Mouse (Mus musculus) lung, embryonic 14.5 days (tissue): ENCODE results near the gene Lpar3. TPM values are rescaled to one million over a fixed set of nuclear protein-coding genes. Genes with fewer than 3 reads are reported as not detected.

ENCODE experiments used
- ATAC-seq: fragments of 200-750 bp; cut with Nextera tagmentation; 2 replicates; pipeline ENCODE4 v1.8.0; 2017; ENCODE audit warnings: mild to moderate bottlenecking, moderate TSS enrichment, moderate library complexity; ENCODE audit not compliant: insufficient read depth
- DNase-seq: peaks from one replicate; pipeline ENCODE4 v3.0.0-alpha.2; 2015
- H3K27ac ChIP-seq: fragments of 300-500 bp; sonication (generic); 2 replicates; pipeline ENCODE4 v1.5.1; 2014; ENCODE audit warnings: low read depth, mild to moderate bottlenecking, moderate library complexity
- H3K27me3 ChIP-seq: fragments of 300-500 bp; sonication (generic); 2 replicates; pipeline ENCODE4 v1.6.1; 2014; ENCODE audit warnings: low read length, control low read depth; ENCODE audit not compliant: insufficient read depth
- H3K36me3 ChIP-seq: fragments of 300-500 bp; sonication (generic); 2 replicates; pipeline ENCODE4 v1.6.1; 2014; ENCODE audit warnings: control low read depth; ENCODE audit not compliant: insufficient read depth
- H3K4me1 ChIP-seq: fragments of 300-500 bp; sonication (generic); 2 replicates; pipeline ENCODE4 v1.6.1; 2014; ENCODE audit warnings: antibody characterized with exemption, control low read depth; ENCODE audit not compliant: insufficient read depth
- H3K4me2 ChIP-seq: fragments of 300-500 bp; sonication (generic); 2 replicates; pipeline ENCODE4 v1.6.1; 2014; ENCODE audit warnings: mild to moderate bottlenecking
- H3K4me3 ChIP-seq: fragments of 300-500 bp; sonication (generic); 2 replicates; pipeline ENCODE4 v1.5.1; 2014; ENCODE audit warnings: low read depth, low read length
- H3K9ac ChIP-seq: fragments of 300-500 bp; sonication (generic); 2 replicates; pipeline ENCODE4 v1.6.1; 2014
- H3K9me3 ChIP-seq: fragments of 300-500 bp; sonication (generic); 2 replicates; pipeline ENCODE4 v1.6.1; 2016; ENCODE audit warnings: low read depth, low read length, control low read depth
- CTCF ChIP-seq: IDR thresholded peaks from 2 replicates; pipeline ENCODE4 v1.5.1; 2016; ENCODE audit warnings: antibody characterized with exemption, low read depth
- WGBS: fragments of 180-500 bp; shearing (Covaris S2); extraction: QIAGEN DNeasy Blood & Tissue Kit; methylation state at CpG from one replicate; pipeline ENCODE4 v1.1.7; 2014; 5-methylcytosine and 5-hydroxymethylcytosine counted together
- polyA plus RNA-seq: library from polyadenylated mRNA; unstranded; fragments of >200 nt; fragmentation: Nextera tagmentation; extraction: Ambion mirVana; gene quantifications from 2 replicates; pipeline ENCODE4 v1.2.1, GENCODE M21; 2014

The Lpar3 gene
- polyA plus RNA-seq, 1 experiment from 2014 or later, result 1.9 TPM

GRCm38 (mm10) chr3:146184992-146185657 lies 35.6 kb upstream of the Lpar3 start:
- ATAC-seq, result peak; percentile 82
- Histone ChIP-seq H3K27me3 (no peaks in the 10 kb centered on the region), H3K9ac (no peak overlapping the region), H3K4me3 (no peak overlapping the region), H3K27ac (no peak overlapping the region), H3K36me3 (no peaks in the 10 kb centered on the region), H3K9me3 (no peaks in the 10 kb centered on the region), H3K4me1 (no peaks in the 10 kb centered on the region), H3K4me2 (0 out of 2 replicates have a peak overlapping the region, but pooled peaks have one; percentile 2)
- peak; percentile 94 for DNase-seq
- 19% methylated on average over 13 of the region's 13 CpGs for WGBS
- peak; percentile 95 for TF ChIP-seq CTCF

GRCm38 (mm10) chr3:146186033-146186432 lies 34.7 kb upstream of the Lpar3 start:
- WGBS, result 73% methylated on average over 10 of the region's 10 CpGs
- H3K4me2 ChIP-seq, result no peak overlapping the region

GRCm38 (mm10) chr3:146189933-146190332 lies 30.8 kb upstream of the Lpar3 start:
- Histone ChIP-seq H3K9me3 (no peaks in the 10 kb centered on the region), H3K27ac (no peak overlapping the region), H3K4me3 (no peak overlapping the region), H3K27me3 (no peaks in the 10 kb centered on the region), H3K4me1 (no peaks in the 10 kb centered on the region), H3K4me2 (no peak overlapping the region), H3K36me3 (no peaks in the 10 kb centered on the region), H3K9ac (no peak overlapping the region)
- DNase-seq (no peak), ATAC-seq (no peak)
- 58% methylated on average over 10 of the region's 10 CpGs for WGBS
- TF ChIP-seq CTCF, result peak; percentile 41; the same call in 1 of the 2 replicates

More at GRCm38 (mm10) chr3:146186033-146186432, 34.7 kb upstream of the Lpar3 start:
- DNase-seq (no peak), ATAC-seq (no peak)
- no peak for TF ChIP-seq CTCF
- Histone ChIP-seq H3K27ac (no peak overlapping the region), H3K4me1 (no peaks in the 10 kb centered on the region), H3K9ac (no peak overlapping the region), H3K36me3 (no peaks in the 10 kb centered on the region), H3K27me3 (no peaks in the 10 kb centered on the region), H3K4me3 (no peak overlapping the region), H3K9me3 (no peaks in the 10 kb centered on the region)

GRCm38 (mm10) chr3:146192507-146192906 lies 28.3 kb upstream of the Lpar3 start:
- Histone ChIP-seq H3K4me1 (no peaks in the 10 kb centered on the region), H3K36me3 (no peaks in the 10 kb centered on the region), H3K27me3 (no peaks in the 10 kb centered on the region), H3K9me3 (no peaks in the 10 kb centered on the region), H3K4me2 (no peak overlapping the region), H3K4me3 (no peak overlapping the region), H3K27ac (no peak overlapping the region), H3K9ac (no peak overlapping the region)
- no peak for TF ChIP-seq CTCF
- ATAC-seq (no peak), DNase-seq (no peak)
- WGBS, result 80% methylated on average over 1 of the region's 1 CpGs

- no peak for TF ChIP-seq CTCF
- ATAC-seq (no peak), DNase-seq (no peak)
- no peak overlapping the region for H3K4me2 ChIP-seq
- no peak overlapping the region for H3K9ac ChIP-seq
- no peak overlapping the region for H3K4me3 ChIP-seq
- 82% methylated on average over 5 of the region's 5 CpGs for WGBS
- no peaks in the 10 kb centered on the region for H3K4me1 ChIP-seq
- H3K27me3 ChIP-seq, result no peaks in the 10 kb centered on the region
- no peaks in the 10 kb centered on the region for H3K9me3 ChIP-seq
- no peak overlapping the region for H3K27ac ChIP-seq
- H3K36me3 ChIP-seq, result no peaks in the 10 kb centered on the region
Observed at GRCm38 (mm10) chr3:146195153-146195552, 25.6 kb upstream of the Lpar3 start.

- Histone ChIP-seq H3K27ac (no peak overlapping the region), H3K4me1 (no peaks in the 10 kb centered on the region), H3K36me3 (no peaks in the 10 kb centered on the region), H3K4me2 (no peak overlapping the region), H3K9me3 (no peaks in the 10 kb centered on the region), H3K27me3 (no peaks in the 10 kb centered on the region), H3K9ac (no peak overlapping the region), H3K4me3 (no peak overlapping the region)
- 47% methylated on average over 6 of the region's 6 CpGs for WGBS
- no peak for TF ChIP-seq CTCF
- no peak for DNase-seq
- no peak for ATAC-seq
Observed at GRCm38 (mm10) chr3:146196301-146196700, 24.5 kb upstream of the Lpar3 start.

GRCm38 (mm10) chr3:146196780-146197743 lies 23.7 kb upstream of the Lpar3 start:
- WGBS, result 68% methylated on average over 17 of the region's 17 CpGs
- H3K4me3 ChIP-seq, result no peak overlapping the region
- no peaks in the 10 kb centered on the region for H3K36me3 ChIP-seq
- H3K27ac ChIP-seq, result no peak overlapping the region
- no peak overlapping the region for H3K9ac ChIP-seq
- H3K9me3 ChIP-seq, result no peaks in the 10 kb centered on the region
- H3K27me3 ChIP-seq, result no peaks in the 10 kb centered on the region
- no peak for DNase-seq
- no peak overlapping the region for H3K4me2 ChIP-seq
- H3K4me1 ChIP-seq, result no peaks in the 10 kb centered on the region
- TF ChIP-seq CTCF, result no peak
- no peak for ATAC-seq
